Mouse (Mus musculus) embryonic fibroblast, embryonic 13.5 days (primary cell): ENCODE results near the gene Gpr132.

Source experiments
- CTCF ChIP-seq: IDR thresholded peaks from 2 replicates; pipeline ENCODE4 v1.5.1; 2011; ENCODE audit warnings: mild to moderate bottlenecking, control low read depth, low read length, moderate library complexity, borderline replicate concordance; ENCODE audit not compliant: insufficient read depth
- POLR2A ChIP-seq: IDR thresholded peaks from 2 replicates; pipeline ENCODE4 v1.6.1; 2011; ENCODE audit warnings: low read depth, mild to moderate bottlenecking, control low read depth, low read length, moderate library complexity

GRCm38 (mm10) chr12:112851116-112851515 lies 16.9 kb downstream of the Gpr132 start:
- TF ChIP-seq CTCF = no peak
- no peak for TF ChIP-seq POLR2A
